Mouse (Mus musculus): Measurements from ENCODE around the gene Hps6. TPM values are rescaled to one million over a fixed set of nuclear protein-coding genes. Genes with fewer than 3 reads are reported as not detected.

Hps6 gene
- total RNA-seq (2014; rRNA removed; ENCODE audit: low replicate concordance) (9.7 and 12.1 TPM in 2 replicates), polyA plus RNA-seq (2015; fragmentation: Nextera tagmentation; extraction: Ambion mirVana) (5.6 and 6.3 TPM in 2 replicates)

- H3K4me3 ChIP-seq (ENCODE audit: low read depth, low read length), result peak within 1 kb of the TSS; percentile 62
- DNase-seq (ENCODE audit: low spot score) (peak; percentile 85), ATAC-seq (ENCODE audit: insufficient read depth, low read depth) (peak; percentile 92)
- H3K4me2 ChIP-seq (ENCODE audit: low read depth, low read length), result peak within 1 kb of the TSS; percentile 95
- H3K4me1 ChIP-seq (ENCODE audit: control insufficient read depth, insufficient read depth), result peaks cover 11% of the 10 kb centered on the region
- no peaks in the 10 kb centered on the region for H3K9me3 ChIP-seq (replicated peaks; ENCODE audit: control insufficient read depth, low read length)
- WGBS, result under 1% methylated on average over 69 of the region's 70 CpGs
- peak within 1 kb of the TSS; percentile 64 for H3K9ac ChIP-seq (replicated peaks; ENCODE audit: low read depth, low read length)
- 0 out of 2 replicates have a peak, but pooled peaks cover 7% of the 10 kb centered on the region for H3K36me3 ChIP-seq (replicated peaks; ENCODE audit: control insufficient read depth, insufficient read depth, low read length)
- no peaks in the 10 kb centered on the region for H3K27me3 ChIP-seq (ENCODE audit: control insufficient read depth, insufficient read depth, low read length)
- peak within 1 kb of the TSS; percentile 74 for H3K27ac ChIP-seq (ENCODE audit: low read depth)
- TF ChIP-seq EP300 (IDR thresholded peaks at IDR 0.05; ENCODE audit: low read depth) (no peak; the same call in 1 of the 2 replicates), CTCF (IDR thresholded peaks at IDR 0.05; ENCODE audit: low read depth) (0 out of 2 replicates have a peak, but pooled peaks have one; percentile 2)
Measured at GRCm38 (mm10) chr19:46003371-46004226, at the start of gene Hps6. TSS of gene Hps6 (plus strand) at chr19:46003508.

GRCm38 (mm10) chr19:45956736-45957135 is 46.6 kb upstream of the Hps6 start:
- H3K36me3 ChIP-seq (replicated peaks; ENCODE audit: control insufficient read depth, insufficient read depth, low read length), result peaks cover 51% of the 10 kb centered on the region
- no peak overlapping the region for H3K4me3 ChIP-seq (ENCODE audit: low read depth, low read length)
- no peak overlapping the region for H3K4me2 ChIP-seq (ENCODE audit: low read depth, low read length)
- H3K27ac ChIP-seq (ENCODE audit: low read depth), result no peak overlapping the region
- ATAC-seq (ENCODE audit: insufficient read depth, low read depth) (no peak), DNase-seq (ENCODE audit: low spot score) (no peak)
- H3K27me3 ChIP-seq (ENCODE audit: control insufficient read depth, insufficient read depth, low read length), result no peaks in the 10 kb centered on the region
- no peak overlapping the region for H3K9ac ChIP-seq (replicated peaks; ENCODE audit: low read depth, low read length)
- no peaks in the 10 kb centered on the region for H3K4me1 ChIP-seq (ENCODE audit: control insufficient read depth, insufficient read depth)
- no peaks in the 10 kb centered on the region for H3K9me3 ChIP-seq (replicated peaks; ENCODE audit: control insufficient read depth, low read length)
- TF ChIP-seq EP300 (IDR thresholded peaks at IDR 0.05; ENCODE audit: low read depth), result no peak
- no peak for TF ChIP-seq CTCF (IDR thresholded peaks at IDR 0.05; ENCODE audit: low read depth)
- 84% methylated on average over 7 of the region's 7 CpGs for WGBS

DNA sequence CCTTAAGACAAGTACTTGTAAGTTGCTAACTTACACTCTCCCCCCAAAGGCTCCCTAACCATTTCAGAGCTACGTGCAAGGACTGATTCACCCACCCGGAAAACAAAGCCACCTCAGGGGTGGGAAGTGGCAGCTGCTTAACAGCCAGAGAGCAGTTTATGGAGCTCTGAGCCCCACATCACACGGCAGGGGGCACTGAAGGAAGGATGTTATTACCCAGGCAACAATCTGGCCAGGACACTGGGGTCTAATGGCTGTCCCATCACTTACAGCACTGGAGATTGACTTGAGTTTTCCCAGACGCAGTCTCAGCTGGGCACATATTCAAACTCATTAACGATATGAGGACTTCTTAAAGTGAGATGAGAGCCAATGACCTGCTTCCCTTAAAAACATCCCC is 42.5 kb upstream of the Hps6 start:
- no peaks in the 10 kb centered on the region for H3K9me3 ChIP-seq (replicated peaks; ENCODE audit: control insufficient read depth, low read length)
- DNase-seq (ENCODE audit: low spot score), result no peak
- no peak overlapping the region for H3K4me2 ChIP-seq (ENCODE audit: low read depth, low read length)
- H3K36me3 ChIP-seq (replicated peaks; ENCODE audit: control insufficient read depth, insufficient read depth, low read length), result peaks cover 61% of the 10 kb centered on the region
- no peak overlapping the region for H3K27ac ChIP-seq (ENCODE audit: low read depth)
- no peaks in the 10 kb centered on the region for H3K27me3 ChIP-seq (ENCODE audit: control insufficient read depth, insufficient read depth, low read length)
- no peak overlapping the region for H3K4me3 ChIP-seq (ENCODE audit: low read depth, low read length)
- WGBS, result 48% methylated on average over 5 of the region's 5 CpGs
- H3K9ac ChIP-seq (replicated peaks; ENCODE audit: low read depth, low read length), result no peak overlapping the region
- TF ChIP-seq EP300 (IDR thresholded peaks at IDR 0.05; ENCODE audit: low read depth), result no peak
- no peak for TF ChIP-seq CTCF (IDR thresholded peaks at IDR 0.05; ENCODE audit: low read depth)
- no peaks in the 10 kb centered on the region for H3K4me1 ChIP-seq (ENCODE audit: control insufficient read depth, insufficient read depth)
- no peak for ATAC-seq (ENCODE audit: insufficient read depth, low read depth)

- Histone ChIP-seq H3K36me3 (replicated peaks; ENCODE audit: control insufficient read depth, insufficient read depth, low read length) (peaks cover 15% of the 10 kb centered on the region; the same call in 1 of the 2 replicates), H3K27ac (ENCODE audit: low read depth) (no peak overlapping the region), H3K4me2 (ENCODE audit: low read depth, low read length) (no peak overlapping the region), H3K27me3 (ENCODE audit: control insufficient read depth, insufficient read depth, low read length) (no peaks in the 10 kb centered on the region), H3K9me3 (replicated peaks; ENCODE audit: control insufficient read depth, low read length) (no peaks in the 10 kb centered on the region), H3K4me1 (ENCODE audit: control insufficient read depth, insufficient read depth) (no peaks in the 10 kb centered on the region), H3K9ac (replicated peaks; ENCODE audit: low read depth, low read length) (no peak overlapping the region), H3K4me3 (ENCODE audit: low read depth, low read length) (no peak overlapping the region)
- no peak for ATAC-seq (ENCODE audit: insufficient read depth, low read depth)
- TF ChIP-seq EP300 (IDR thresholded peaks at IDR 0.05; ENCODE audit: low read depth) (no peak), CTCF (IDR thresholded peaks at IDR 0.05; ENCODE audit: low read depth) (no peak)
- no peak for DNase-seq (ENCODE audit: low spot score)
Measured at GRCm38 (mm10) chr19:45984379-45984778, 18.9 kb upstream of the Hps6 start.

DNA sequence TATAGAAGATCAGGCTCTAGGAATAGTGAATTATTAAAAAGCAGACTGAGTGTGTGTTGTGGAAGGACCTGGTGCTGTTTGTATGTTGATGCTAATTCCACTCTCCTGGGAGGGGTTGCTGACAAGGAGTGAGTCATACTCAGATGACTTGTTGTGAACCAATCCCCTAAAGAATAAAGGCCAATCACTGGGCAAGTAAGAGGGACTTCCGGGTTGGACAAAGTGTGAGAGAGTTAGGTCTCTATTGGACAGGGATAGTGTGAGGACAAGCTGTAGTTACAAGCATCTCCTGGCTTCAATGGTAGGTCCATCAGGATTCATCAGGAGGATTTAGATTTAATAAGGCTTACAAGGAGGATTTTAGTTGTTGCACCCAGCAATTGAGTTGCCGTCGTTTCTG is 15.1 kb upstream of the Hps6 start:
- H3K4me1 ChIP-seq (ENCODE audit: control insufficient read depth, insufficient read depth), result no peaks in the 10 kb centered on the region
- no peaks in the 10 kb centered on the region for H3K27me3 ChIP-seq (ENCODE audit: control insufficient read depth, insufficient read depth, low read length)
- WGBS, result 88% methylated on average over 3 of the region's 3 CpGs
- no peak overlapping the region for H3K4me2 ChIP-seq (ENCODE audit: low read depth, low read length)
- H3K9ac ChIP-seq (replicated peaks; ENCODE audit: low read depth, low read length), result no peak overlapping the region
- 0 out of 2 replicates have a peak, but pooled peaks cover 7% of the 10 kb centered on the region for H3K36me3 ChIP-seq (replicated peaks; ENCODE audit: control insufficient read depth, insufficient read depth, low read length)
- ATAC-seq (ENCODE audit: insufficient read depth, low read depth), result no peak
- TF ChIP-seq CTCF (IDR thresholded peaks at IDR 0.05; ENCODE audit: low read depth), result no peak
- TF ChIP-seq EP300 (IDR thresholded peaks at IDR 0.05; ENCODE audit: low read depth), result no peak
- no peak overlapping the region for H3K4me3 ChIP-seq (ENCODE audit: low read depth, low read length)
- H3K27ac ChIP-seq (ENCODE audit: low read depth), result no peak overlapping the region
- DNase-seq (ENCODE audit: low spot score), result no peak
- H3K9me3 ChIP-seq (replicated peaks; ENCODE audit: control insufficient read depth, low read length), result no peaks in the 10 kb centered on the region

Data from heart, postnatal 0 days (tissue).